Mouse (Mus musculus): ENCODE measurements at regions not wholly inside any gene's neighbourhood (a gene's known extent, or its start where the extent isn't known, plus 50 kb on each side); places are given as distances from the start of the nearest gene placed in this dataset.
A peak's percentile ranks its signal among the peaks of the same experiment; 100 is the strongest.

DNA sequence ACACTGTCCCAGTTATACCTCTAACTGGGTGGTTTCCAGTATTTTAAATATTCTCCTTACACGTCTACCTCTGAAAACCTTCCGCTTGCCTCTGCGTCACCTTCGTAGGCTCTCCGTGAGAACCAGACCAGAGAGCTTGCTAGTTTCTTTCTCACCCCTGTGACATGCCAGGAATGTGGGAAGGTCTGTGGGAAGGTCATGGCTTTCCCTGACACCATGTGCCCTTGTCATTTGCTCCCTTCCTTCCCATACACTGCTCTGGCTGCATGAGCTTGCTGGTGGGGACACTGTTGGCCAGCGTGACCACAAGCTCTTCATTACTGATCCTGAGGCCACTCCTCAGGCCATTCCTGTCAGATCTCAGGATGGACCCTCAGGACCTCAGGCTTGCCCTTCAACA lies 66.5 kb upstream of the Slc38a4 start:
- TF ChIP-seq CTCF (IDR thresholded peaks at IDR 0.05): no peak
- intact Hi-C loops (cut with DNase I): no loop called here
- no peak overlapping the region for H3K27ac ChIP-seq

DNA sequence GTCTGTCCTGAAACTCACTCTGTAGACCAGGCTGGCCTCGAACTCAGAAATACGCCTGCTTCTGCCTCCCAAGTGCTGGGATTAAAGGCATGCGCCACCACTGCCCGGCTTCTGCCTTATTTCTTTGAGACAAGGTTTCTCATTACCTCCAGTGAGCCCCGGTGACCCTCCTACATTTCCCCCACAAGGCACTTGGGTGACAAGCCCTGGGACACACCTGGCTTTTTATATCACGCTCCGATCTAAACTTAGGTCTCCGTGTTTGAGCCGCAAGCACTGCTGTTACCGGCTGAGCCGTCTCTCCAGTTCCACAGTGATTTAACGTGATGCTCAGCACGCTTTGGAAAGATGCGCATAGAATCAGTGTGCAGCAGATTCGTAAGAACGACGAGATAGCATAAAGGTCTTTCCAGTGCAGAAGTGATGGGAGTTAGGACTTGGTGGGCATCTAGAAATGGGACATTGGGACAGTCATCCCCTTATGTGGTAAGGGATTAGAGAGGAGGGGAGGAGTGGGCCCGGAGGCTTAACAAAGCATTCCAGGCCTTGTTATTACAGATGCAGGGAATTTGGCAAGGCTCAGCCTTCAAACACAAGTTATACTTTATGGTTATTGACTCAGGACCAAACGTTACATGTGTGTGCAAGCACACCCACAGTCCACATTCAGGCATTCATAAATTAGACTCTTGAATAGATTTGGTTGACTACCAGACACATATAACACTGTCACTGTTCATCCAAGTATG lies 56.9 kb upstream of the Slc38a4 start:
- Histone ChIP-seq H3K27ac (no peak overlapping the region), H3K4me3 (no peak overlapping the region)
- intact Hi-C loops (cut with DNase I): no loop called here
- no peak for TF ChIP-seq CTCF (IDR thresholded peaks at IDR 0.05)
- no peak for DNase-seq (ENCODE audit: extremely low spot score in 1 of 2, low spot score in 2 of 2)

More for the DNA sequence above, 66.5 kb upstream of the Slc38a4 start:
- DNase-seq (ENCODE audit: extremely low spot score in 1 of 2, low spot score in 2 of 2): no peak
- no peak overlapping the region for H3K4me3 ChIP-seq

DNA sequence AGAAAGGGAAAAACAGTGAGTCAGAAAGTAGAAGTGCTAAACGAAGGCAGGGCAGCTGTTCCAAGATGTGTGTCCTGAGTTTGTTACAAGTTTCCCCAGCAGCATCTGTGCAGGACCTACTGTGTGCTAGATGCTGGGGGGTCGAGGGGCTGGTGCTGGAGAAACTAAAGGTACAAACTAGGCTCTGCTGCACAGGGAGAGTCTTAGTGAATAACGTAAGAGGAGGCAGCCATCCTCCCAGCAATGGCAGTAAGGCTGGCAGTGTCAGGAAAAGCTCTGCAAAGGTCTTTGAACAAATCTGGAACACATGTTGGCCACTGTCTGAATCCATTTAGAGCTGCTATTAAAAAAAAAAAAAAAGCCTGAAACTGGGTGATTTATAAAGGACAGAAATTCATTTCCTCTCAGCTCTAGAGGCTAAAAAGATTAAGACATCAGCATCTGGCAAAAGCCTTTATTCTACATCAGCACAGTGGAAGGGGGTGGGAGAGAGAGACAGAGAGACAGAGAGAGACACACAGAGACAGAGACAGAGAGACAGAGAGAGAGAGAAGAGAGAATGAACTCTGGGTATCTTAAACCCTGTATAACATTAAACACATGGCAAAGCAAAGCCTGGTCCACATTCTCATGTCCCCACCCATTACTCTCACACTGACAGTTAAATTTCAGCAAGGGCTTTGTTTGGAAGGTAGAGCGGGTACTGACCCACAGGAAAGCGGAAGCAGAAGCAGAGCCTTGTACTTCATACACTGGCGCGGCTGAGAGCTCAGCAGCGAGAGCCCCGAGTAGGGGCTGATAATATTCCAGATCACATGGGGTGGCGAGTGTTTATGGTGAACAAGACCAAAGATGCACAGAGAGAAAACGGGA lies 55.8 kb upstream of the Slc38a4 start:
- DNase-seq (ENCODE audit: extremely low spot score in 1 of 2, low spot score in 2 of 2): no peak
- intact Hi-C loops (cut with DNase I): no loop called here
- Histone ChIP-seq H3K4me3 (no peak overlapping the region), H3K27ac (no peak overlapping the region)
- TF ChIP-seq CTCF (IDR thresholded peaks at IDR 0.05): no peak

DNA sequence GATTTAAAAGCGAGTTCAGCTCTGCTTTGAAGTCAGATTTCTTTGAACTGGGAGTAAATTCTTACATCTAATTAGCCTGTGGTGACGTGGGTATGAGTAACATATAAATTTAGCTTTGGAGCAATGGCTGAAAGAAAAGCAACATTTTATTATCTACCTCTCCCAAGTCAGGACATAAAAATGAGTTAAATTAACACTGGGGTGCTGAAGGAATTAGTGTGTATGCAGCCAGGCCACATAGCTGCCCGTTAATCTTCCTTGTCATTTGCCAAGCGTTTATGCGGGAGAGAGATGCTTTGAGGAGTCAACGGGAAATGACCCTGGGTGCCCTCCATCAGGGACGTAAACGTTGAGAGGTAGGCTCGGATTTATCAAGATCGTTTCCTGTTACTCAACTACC lies 52.0 kb upstream of the Slc38a4 start:
- no peak overlapping the region for H3K4me3 ChIP-seq
- intact Hi-C loops (cut with DNase I): no loop called here
- H3K27ac ChIP-seq: no peak overlapping the region
- TF ChIP-seq CTCF (IDR thresholded peaks at IDR 0.05): no peak
- DNase-seq (ENCODE audit: extremely low spot score in 1 of 2, low spot score in 2 of 2): no peak

DNA sequence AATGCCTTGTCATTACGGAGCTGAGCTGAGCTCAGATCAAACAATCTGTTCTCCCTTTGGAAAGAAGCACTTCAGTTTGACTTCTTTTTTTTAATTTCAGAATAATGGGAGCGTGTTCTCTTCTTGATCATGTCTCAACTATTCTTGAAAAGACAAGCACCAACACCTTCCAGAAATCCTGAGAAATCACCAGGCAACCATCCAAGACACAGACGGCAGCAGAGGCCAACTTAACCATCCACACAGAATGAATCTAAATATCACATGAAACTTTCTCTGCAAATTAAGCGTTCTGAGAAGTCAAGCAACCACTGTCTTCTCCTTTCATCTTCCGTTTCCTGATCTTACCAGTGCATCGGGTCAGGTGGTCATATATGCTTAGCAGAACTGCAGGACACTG lies 50.8 kb upstream of the Slc38a4 start:
- intact Hi-C loops (cut with DNase I): no loop called here
- no peak overlapping the region for H3K27ac ChIP-seq
- no peak for TF ChIP-seq CTCF (IDR thresholded peaks at IDR 0.05)
- no peak overlapping the region for H3K4me3 ChIP-seq
- DNase-seq (ENCODE audit: extremely low spot score in 1 of 2, low spot score in 2 of 2): peak in 1 of 2 experiments; percentile 21

Measured in left cerebral cortex, adult 2 months (tissue).